ENCODE assay signal across 21 mouse cellular contexts in genomic region chr2:124650609-124651008, GRCm38 (mm10).
DNase-seq lines count a peak whose midpoint lies in the region; ATAC-seq and TF ChIP-seq lines count a peak whose summit lies in the region.
"Had no signal": no experiment of that assay in that cellular context is flagged by ENCODE, and none has a peak within 500 bp of the region (broad histone marks: within the 10 kb centered on the region; RNA-seq: fewer than 3 reads in every experiment).

No protein-coding gene starts in this region.

- H3K4me3 ChIP-seq in hindbrain, postnatal 0 days (ENCODE audit: low read length) = no peak overlapping the region
- H3K4me3 ChIP-seq in hindbrain, embryonic 12.5 days = no peak overlapping the region
- no peak overlapping the region for H3K4me3 ChIP-seq in midbrain, embryonic 10.5 days
- H3K4me3 ChIP-seq: forebrain, embryonic 12.5 days; limb, embryonic 10.5 days; stomach, embryonic 15.5 days had no signal

- H3K36me3 ChIP-seq in hindbrain, postnatal 0 days (ENCODE audit: insufficient read depth, low read length) = peaks cover 4% of the 10 kb centered on the region; the same call in 1 of the 2 replicates
- H3K36me3 ChIP-seq in hindbrain, embryonic 12.5 days = peaks cover under 1% of the 10 kb centered on the region; the same call in 1 of the 2 replicates
- no peaks in the 10 kb centered on the region for H3K36me3 ChIP-seq in midbrain, embryonic 10.5 days
- H3K36me3 ChIP-seq: forebrain, embryonic 12.5 days; limb, embryonic 10.5 days had no signal

- ATAC-seq in hindbrain, postnatal 0 days = no peak
- ATAC-seq in hindbrain, embryonic 12.5 days (ENCODE audit: low FRiP score) = no peak
- ATAC-seq: liver, postnatal 0 days; midbrain, embryonic 16.5 days had no signal

- H3K4me2 ChIP-seq in hindbrain, postnatal 0 days (ENCODE audit: low read depth, low read length) = no peak overlapping the region
- H3K4me2 ChIP-seq in hindbrain, embryonic 12.5 days (replicated peaks) = no peak overlapping the region
- H3K4me2 ChIP-seq: forebrain, embryonic 12.5 days; hindbrain, embryonic 14.5 days; stomach, embryonic 15.5 days had no signal

- no peak for TF ChIP-seq CTCF in hindbrain, postnatal 0 days (IDR thresholded peaks at IDR 0.05; ENCODE audit: low read depth)

- WGBS in hindbrain, postnatal 0 days = 87% methylated on average over 2 of the region's 2 CpGs
- 97% methylated on average over 2 of the region's 2 CpGs for WGBS in hindbrain, embryonic 12.5 days
- 88% methylated on average over 2 of the region's 2 CpGs for WGBS in midbrain, embryonic 10.5 days

- H3K9me3 ChIP-seq in hindbrain, postnatal 0 days (ENCODE audit: low read length) = no peaks in the 10 kb centered on the region
- H3K9me3 ChIP-seq in hindbrain, embryonic 12.5 days (replicated peaks) = no peaks in the 10 kb centered on the region
- H3K9me3 ChIP-seq in midbrain, embryonic 10.5 days (replicated peaks) = no peaks in the 10 kb centered on the region
- H3K9me3 ChIP-seq: forebrain, embryonic 12.5 days; limb, embryonic 10.5 days; stomach, embryonic 15.5 days had no signal

- H3K4me1 ChIP-seq in hindbrain, postnatal 0 days (ENCODE audit: insufficient read depth, low read length) = peaks cover 3% of the 10 kb centered on the region; the same call in 1 of the 2 replicates
- no peaks in the 10 kb centered on the region for H3K4me1 ChIP-seq in hindbrain, embryonic 12.5 days
- H3K4me1 ChIP-seq in midbrain, embryonic 10.5 days = peaks cover 3% of the 10 kb centered on the region; the same call in 1 of the 2 replicates
- H3K4me1 ChIP-seq: forebrain, embryonic 12.5 days; limb, embryonic 10.5 days; stomach, embryonic 15.5 days had no signal

- DNase-seq in heart, adult 11 months = peak; percentile 89
- DNase-seq in heart, adult 8-10 months (ENCODE audit: low spot score) = no peak
- no peak for DNase-seq in hindbrain, postnatal 0 days (ENCODE audit: low spot score)
- peak; percentile 33 for DNase-seq in lung, postnatal 10 days
- DNase-seq in lung, adult 18-20 months = no peak
- no peak for DNase-seq in midbrain, embryonic 10.5 days (ENCODE audit: low spot score)
- DNase-seq: adrenal gland, adult 8-10 months; B cell, adult 2 months; cerebellum, adult 9-10 months; kidney, adult 18-20 months; layer of hippocampus, adult 9-11 months; liver, postnatal 0 days; retina, postnatal 1 day; thymus, adult 18-20 months; thymus, postnatal 4 days had no signal

- peak overlapping the region; percentile 27; the same call in 1 of the 2 replicates for H3K27ac ChIP-seq in hindbrain, postnatal 0 days
- H3K27ac ChIP-seq in hindbrain, embryonic 12.5 days = no peak overlapping the region
- no peak overlapping the region for H3K27ac ChIP-seq in midbrain, embryonic 10.5 days (replicated peaks)
- H3K27ac ChIP-seq: forebrain, embryonic 12.5 days; hindbrain, embryonic 14.5 days; limb, embryonic 10.5 days; stomach, embryonic 15.5 days had no signal

- H3K27me3 ChIP-seq in hindbrain, postnatal 0 days (ENCODE audit: insufficient read depth, low read length) = no peaks in the 10 kb centered on the region
- H3K27me3 ChIP-seq in hindbrain, embryonic 12.5 days = no peaks in the 10 kb centered on the region
- no peaks in the 10 kb centered on the region for H3K27me3 ChIP-seq in midbrain, embryonic 10.5 days (ENCODE audit: low read depth, poor library complexity, severe bottlenecking)
- H3K27me3 ChIP-seq: forebrain, embryonic 12.5 days; stomach, embryonic 15.5 days had no signal

- H3K9ac ChIP-seq in hindbrain, postnatal 0 days (replicated peaks; ENCODE audit: low read length) = no peak overlapping the region
- H3K9ac ChIP-seq in hindbrain, embryonic 12.5 days = no peak overlapping the region
- H3K9ac ChIP-seq: forebrain, embryonic 12.5 days; hindbrain, embryonic 14.5 days; liver, postnatal 0 days; stomach, embryonic 15.5 days had no signal

Comparison
In these comparisons a context has a peak if more than half of its experiments do, and no peak if none do; other contexts are left out.
1. DNase-seq: peak in heart, adult 11 months (single experiment) and lung, postnatal 10 days (single experiment); none in heart, adult 8-10 months (single experiment), hindbrain, postnatal 0 days (single experiment), lung, adult 18-20 months (0 of 2) and midbrain, embryonic 10.5 days (single experiment).